Mouse (Mus musculus) ES-E14 (cell line): ENCODE measurements around the gene Mien1. TPM values are rescaled to one million over a fixed set of nuclear protein-coding genes. Genes with fewer than 3 reads are reported as not detected.

Source experiments
- DNase-seq: peaks from one replicate; pipeline ENCODE4 v3.0.0-alpha.2; 2013; ENCODE audit warnings: low read depth, low spot score
- H3K27ac ChIP-seq: 2 replicates; pipeline ENCODE4 v1.5.1; 2012; ENCODE audit warnings: low read depth, mild to moderate bottlenecking, low read length, moderate library complexity, mixed read lengths; ENCODE audit not compliant: poor library complexity, insufficient read depth, severe bottlenecking
- H3K36me3 ChIP-seq: 2 replicates; pipeline ENCODE4 v1.6.1; 2012; ENCODE audit warnings: mild to moderate bottlenecking, low read length, moderate library complexity, mixed read lengths; ENCODE audit not compliant: control insufficient read depth, poor library complexity, insufficient read depth, severe bottlenecking
- H3K4me1 ChIP-seq, 2 experiments: fragments of 150-350 bp in 1 of 2; sonication (generic) in 1 of 2; 2 replicates each; pipeline ENCODE4 v1.6.1; 2012; ENCODE audit warnings: low read length in 2 of 2, mild to moderate bottlenecking in 1 of 2, mixed read lengths in 1 of 2; ENCODE audit not compliant: control insufficient read depth in 2 of 2, insufficient read depth in 2 of 2, poor library complexity in 1 of 2
- H3K4me3 ChIP-seq, 2 experiments: fragments of 150-350 bp in 1 of 2; sonication (generic) in 1 of 2; 2 replicates each; pipeline ENCODE4 v1.5.1; 2012; ENCODE audit warnings: low read length in 2 of 2, low read depth in 1 of 2, mild to moderate bottlenecking in 1 of 2, mixed read lengths in 1 of 2; ENCODE audit not compliant: insufficient read depth in 1 of 2, poor library complexity in 1 of 2, severe bottlenecking in 1 of 2
- H3K9ac ChIP-seq: 2 replicates; pipeline ENCODE4 v1.6.1; 2012; ENCODE audit warnings: low read depth, mild to moderate bottlenecking, low read length, mixed read lengths; ENCODE audit not compliant: poor library complexity, insufficient read depth, severe bottlenecking
- H3K9me3 ChIP-seq: fragments of 150-350 bp; sonication (generic); 2 replicates; pipeline ENCODE4 v1.6.1; 2012; ENCODE audit warnings: low read depth, mild to moderate bottlenecking, low read length; ENCODE audit not compliant: control insufficient read depth, insufficient read depth
- CHD2 ChIP-seq: IDR thresholded peaks from 2 replicates; pipeline ENCODE4 v1.6.1; 2014; ENCODE audit warnings: mild to moderate bottlenecking, low read depth, low read length, inconsistent platforms
- HCFC1 ChIP-seq: IDR thresholded peaks from 2 replicates; pipeline ENCODE4 v1.6.1; 2012; ENCODE audit warnings: low read length, inconsistent platforms, borderline replicate concordance; ENCODE audit not compliant: insufficient read depth
- MAFK ChIP-seq: IDR thresholded peaks from 2 replicates; pipeline ENCODE4 v1.6.1; 2014; ENCODE audit warnings: mild to moderate bottlenecking, low read depth, low read length, inconsistent platforms; ENCODE audit not compliant: insufficient read depth
- ZC3H11A ChIP-seq: IDR thresholded peaks from 2 replicates; pipeline ENCODE4 v1.6.1; 2012; ENCODE audit warnings: low read depth, mild to moderate bottlenecking, inconsistent platforms, low read length, borderline replicate concordance
- ZNF384 ChIP-seq: IDR thresholded peaks from 2 replicates; pipeline ENCODE4 v1.6.1; 2012; ENCODE audit warnings: low read depth, low read length, inconsistent platforms
- in situ Hi-C, 2 experiments: fragments of 600-800 bp; cut with MboI; formaldehyde crosslinking; loops; one replicate each; pipeline ENCODE4 v1.15.1; 2025; ENCODE audit warnings: low sequenced_read_pairs in 2 of 2, inconsistent platforms in 1 of 2; ENCODE audit not compliant: unreplicated experiment in 2 of 2
- total RNA-seq: library from RNA; depleted of rRNA; stranded (reverse); fragments of 300-350 nt; gene quantifications from 2 replicates; pipeline ENCODE4 v1.2.3, GENCODE M21; 2012; rRNA removed

Mien1 gene
- 34.6 and 52.5 TPM in 2 replicates for total RNA-seq

- H3K4me1 ChIP-seq, result 0 out of 4 replicates have a peak, but pooled peaks cover 0 to 3% of the 10 kb centered on the region in 2 experiments
- peaks cover 14% of the 10 kb centered on the region; the same call in 1 of the 2 replicates for H3K36me3 ChIP-seq
- TF ChIP-seq MAFK (no peak), HCFC1 (peak; percentile 64; the same call in 1 of the 2 replicates)
- H3K9ac ChIP-seq, result peak within 1 kb of the TSS; percentile 76
- peak within 1 kb of the TSS; percentile 36; the same call in 1 of the 2 replicates for H3K27ac ChIP-seq
- in situ Hi-C loops, result no loop called here
- peak; percentile 85 for DNase-seq
- no peaks in the 10 kb centered on the region for H3K9me3 ChIP-seq
- H3K4me3 ChIP-seq, result peak within 1 kb of the TSS; percentile 69 to 73
Measured at GRCm38 (mm10) chr11:98438331-98439158, at the start of gene Mien1. Gene Mien1 (minus strand): TSS chr11:98438991.

GRCm38 (mm10) chr11:98487526-98488040 is 48.8 kb upstream of the Mien1 start:
- Histone ChIP-seq H3K4me3 (no peak overlapping the region), H3K27ac (no peak overlapping the region), H3K9me3 (no peaks in the 10 kb centered on the region), H3K36me3 (no peaks in the 10 kb centered on the region), H3K4me1 (peaks cover 0 to 8% of the 10 kb centered on the region in 2 experiments; a peak in 1 of 4 replicates), H3K9ac (no peak overlapping the region)
- in situ Hi-C loops, result no loop called here
- DNase-seq, result no peak
- TF ChIP-seq CHD2, result no peak

GRCm38 (mm10) chr11:98485749-98486148 is 47.0 kb upstream of the Mien1 start:
- peaks cover 0 to 8% of the 10 kb centered on the region in 2 experiments; a peak in 1 of 4 replicates for H3K4me1 ChIP-seq
- H3K36me3 ChIP-seq, result no peaks in the 10 kb centered on the region
- no peak overlapping the region for H3K9ac ChIP-seq
- TF ChIP-seq MAFK, result peak; percentile 75; the same call in 1 of the 2 replicates
- no peak for TF ChIP-seq CHD2
- H3K27ac ChIP-seq, result no peak overlapping the region
- no peak for DNase-seq
- H3K4me3 ChIP-seq, result no peak overlapping the region
- in situ Hi-C loops, result no loop called here
- H3K9me3 ChIP-seq, result no peaks in the 10 kb centered on the region

GRCm38 (mm10) chr11:98482067-98482466 is 43.3 kb upstream of the Mien1 start:
- Histone ChIP-seq H3K4me1 (peaks cover 0 to 6% of the 10 kb centered on the region in 2 experiments; a peak in 1 of 4 replicates), H3K9me3 (no peaks in the 10 kb centered on the region), H3K36me3 (no peaks in the 10 kb centered on the region), H3K4me3 (no peak overlapping the region), H3K27ac (no peak overlapping the region), H3K9ac (no peak overlapping the region)
- no peak for TF ChIP-seq CHD2
- no peak for TF ChIP-seq HCFC1
- no peak for TF ChIP-seq ZNF384
- no peak for TF ChIP-seq MAFK
- no peak for TF ChIP-seq ZC3H11A
- in situ Hi-C loops, result no loop called here
- no peak for DNase-seq

- no peaks in the 10 kb centered on the region for H3K9me3 ChIP-seq
- DNase-seq, result no peak
- no peaks in the 10 kb centered on the region for H3K36me3 ChIP-seq
- H3K4me1 ChIP-seq, result peaks cover 0 to 6% of the 10 kb centered on the region in 2 experiments; a peak in 1 of 4 replicates
- H3K27ac ChIP-seq, result no peak overlapping the region
- H3K4me3 ChIP-seq, result no peak overlapping the region
- no peak overlapping the region for H3K9ac ChIP-seq
- no peak for TF ChIP-seq ZC3H11A
- TF ChIP-seq HCFC1, result no peak
- no peak for TF ChIP-seq ZNF384
- TF ChIP-seq MAFK, result no peak
- no peak for TF ChIP-seq CHD2
- in situ Hi-C loops, result no loop called here
Measured at GRCm38 (mm10) chr11:98481231-98481630, 42.4 kb upstream of the Mien1 start.
